Mouse (Mus musculus) R1 (cell line): ENCODE data around the gene Ttc21b.

Experiments used
- DNase-seq: peaks from one replicate; pipeline ENCODE4 v3.0.0-alpha.2; 2018; ENCODE audit warnings: low read depth, low spot score

Ttc21b gene

GRCm38 (mm10) chr2:66173134-66173533 is 83.3 kb downstream of the Ttc21b start:
- no peak for DNase-seq

- no peak for DNase-seq
Measured at GRCm38 (mm10) chr2:66171643-66172042, 84.8 kb downstream of the Ttc21b start.

GRCm38 (mm10) chr2:66170721-66171120 is 85.7 kb downstream of the Ttc21b start:
- no peak for DNase-seq

- DNase-seq, result peak; percentile 12
Measured at GRCm38 (mm10) chr2:66165025-66165424, 91.4 kb downstream of the Ttc21b start.

- no peak for DNase-seq
Measured at GRCm38 (mm10) chr2:66158140-66158915, 98.1 kb downstream of the Ttc21b start.

- peak; percentile 75 for DNase-seq
Measured at GRCm38 (mm10) chr2:66151436-66151835, 105.0 kb downstream of the Ttc21b start.

GRCm38 (mm10) chr2:66150531-66150930 is 105.9 kb downstream of the Ttc21b start:
- DNase-seq, result no peak

GRCm38 (mm10) chr2:66148654-66149230 is 107.7 kb downstream of the Ttc21b start:
- no peak for DNase-seq

- no peak for DNase-seq
Measured at GRCm38 (mm10) chr2:66146473-66146872, 109.9 kb downstream of the Ttc21b start.

- DNase-seq, result no peak
Measured at GRCm38 (mm10) chr2:66144770-66145169, 111.6 kb downstream of the Ttc21b start.

GRCm38 (mm10) chr2:66143284-66143683 is 113.1 kb downstream of the Ttc21b start:
- DNase-seq, result no peak

GRCm38 (mm10) chr2:66142711-66143110 is 113.7 kb downstream of the Ttc21b start:
- no peak for DNase-seq

- no peak for DNase-seq
Measured at GRCm38 (mm10) chr2:66142268-66142667, 114.1 kb downstream of the Ttc21b start.

GRCm38 (mm10) chr2:66140246-66140645 is 116.2 kb downstream of the Ttc21b start:
- no peak for DNase-seq
